In genomic region chr17:86254978-86255377, GRCm38 (mm10) we compare ENCODE assay signal across 12 mouse cellular contexts.
A peak's percentile ranks its signal among the peaks of the same experiment; 100 is the strongest.
DNase-seq lines count a peak whose midpoint lies in the region; ATAC-seq and TF ChIP-seq lines count a peak whose summit lies in the region.
"Had no signal": no experiment of that assay in that cellular context is flagged by ENCODE, and none has a peak within 500 bp of the region (broad histone marks: within the 10 kb centered on the region; RNA-seq: fewer than 3 reads in every experiment).

No protein-coding gene starts in this region.

- H3K79me2 ChIP-seq in heart, adult 2 months (replicated peaks; ENCODE audit: control insufficient read depth, insufficient read depth, low read length): peaks cover 5% of the 10 kb centered on the region; the same call in 1 of the 2 replicates
- peaks cover 11% of the 10 kb centered on the region; the same call in 1 of the 2 replicates for H3K79me2 ChIP-seq in liver, adult 2 months (ENCODE audit: control insufficient read depth, insufficient read depth, low read length)
- H3K79me2 ChIP-seq in CH12.LX (replicated peaks; ENCODE audit: control insufficient read depth, extremely low read depth, insufficient read depth, poor library complexity, severe bottlenecking): 0 out of 2 replicates have a peak, but pooled peaks cover 2% of the 10 kb centered on the region

- dilution Hi-C loops in CH12.LX (cut with MboI; ENCODE audit: extremely low pct_ligation_motif_present, extremely low pct_unique_long_range_greater_than_20kb, low sequenced_read_pairs): no loop called here

- WGBS in heart, adult 2 months: over 99% methylated on average over 6 of the region's 6 CpGs
- 93% methylated on average over 6 of the region's 6 CpGs for WGBS in heart, embryonic 10.5 days
- 98% methylated on average over 6 of the region's 6 CpGs for WGBS in liver, adult 2 months
- 90% methylated on average over 6 of the region's 6 CpGs for WGBS in liver, embryonic 11.5 days
- WGBS in neural tube, embryonic 15.5 days: 95% methylated on average over 6 of the region's 6 CpGs

- ATAC-seq in liver, embryonic 11.5 days (replicated peaks; ENCODE audit: low FRiP score): no peak
- ATAC-seq in neural tube, embryonic 15.5 days (ENCODE audit: low FRiP score): no peak

- in situ Hi-C loops in CH12.LX (cut with MboI; ENCODE audit: low pct_ligation_motif_present, low pct_unique_long_range_greater_than_20kb, low sequenced_read_pairs): no loop called here

- no peaks in the 10 kb centered on the region for H3K9me3 ChIP-seq in heart, embryonic 10.5 days
- H3K9me3 ChIP-seq in liver, embryonic 11.5 days (ENCODE audit: control insufficient read depth, low read length): 0 out of 2 replicates have a peak, but pooled peaks cover 5% of the 10 kb centered on the region
- H3K9me3 ChIP-seq in CH12.LX (replicated peaks; ENCODE audit: low read length): peaks cover 16% of the 10 kb centered on the region
- no peaks in the 10 kb centered on the region for H3K9me3 ChIP-seq in neural tube, embryonic 15.5 days (replicated peaks)
- H3K9me3 ChIP-seq: embryonic facial prominence, embryonic 12.5 days; limb, embryonic 15.5 days had no signal

- no peak for TF ChIP-seq POLR2A in heart, adult 2 months (IDR thresholded peaks at IDR 0.05; ENCODE audit: insufficient read depth, low read depth, low read length)
- TF ChIP-seq POLR2A in liver, adult 2 months (IDR thresholded peaks at IDR 0.05; ENCODE audit: extremely low read depth, insufficient read depth, low read length): no peak
- TF ChIP-seq POLR2A in CH12.LX (IDR thresholded peaks at IDR 0.05; ENCODE audit: low read depth, low read length): no peak

- DNase-seq in heart, adult 2 months: no peak
- DNase-seq in heart, embryonic 10.5 days (ENCODE audit: low spot score): no peak
- no peak for DNase-seq in liver, adult 2 months (ENCODE audit: extremely low read depth, low read depth, low spot score)
- no peak for DNase-seq in liver, embryonic 11.5 days (ENCODE audit: low spot score)
- DNase-seq in CH12.LX (ENCODE audit: extremely low read depth): no peak
- peak; percentile 23 for DNase-seq in R1 (ENCODE audit: low read depth, low spot score)
- DNase-seq: thymus, adult 2 months had no signal

- no peak overlapping the region for H3K27ac ChIP-seq in heart, adult 2 months
- no peak overlapping the region for H3K27ac ChIP-seq in heart, embryonic 10.5 days
- no peak overlapping the region for H3K27ac ChIP-seq in liver, adult 2 months (replicated peaks; ENCODE audit: insufficient read depth, low read depth, low read length)
- H3K27ac ChIP-seq in liver, embryonic 11.5 days (ENCODE audit: low read depth, low read length): no peak overlapping the region
- H3K27ac ChIP-seq in CH12.LX (ENCODE audit: insufficient read depth, low read depth): no peak overlapping the region
- H3K27ac ChIP-seq in neural tube, embryonic 15.5 days (replicated peaks): no peak overlapping the region; the same call in 1 of the 2 replicates
- H3K27ac ChIP-seq: embryonic facial prominence, embryonic 12.5 days; limb, embryonic 15.5 days; midbrain, embryonic 10.5 days had no signal

- no peak for TF ChIP-seq EP300 in heart, adult 2 months (IDR thresholded peaks at IDR 0.05; ENCODE audit: insufficient read depth, low read depth, low read length)
- no peak for TF ChIP-seq EP300 in CH12.LX (IDR thresholded peaks at IDR 0.05; ENCODE audit: low read length)

- TF ChIP-seq RAD21 in CH12.LX (IDR thresholded peaks at IDR 0.05; ENCODE audit: low read depth, low read length): no peak; the same call in none of the 2 replicates

- H3K36me3 ChIP-seq in heart, adult 2 months (ENCODE audit: control insufficient read depth, insufficient read depth, low read length): no peaks in the 10 kb centered on the region
- H3K36me3 ChIP-seq in heart, embryonic 10.5 days: no peaks in the 10 kb centered on the region
- H3K36me3 ChIP-seq in liver, adult 2 months (ENCODE audit: control insufficient read depth, insufficient read depth, low read length): no peaks in the 10 kb centered on the region
- no peaks in the 10 kb centered on the region for H3K36me3 ChIP-seq in liver, embryonic 11.5 days (ENCODE audit: control insufficient read depth, insufficient read depth, low read length)
- H3K36me3 ChIP-seq in CH12.LX (replicated peaks in 1 of 2; ENCODE audit: control insufficient read depth in 1 of 2, insufficient read depth in 1 of 2, low read length in 1 of 2): peaks cover 0 to 53% of the 10 kb centered on the region in 2 experiments
- no peaks in the 10 kb centered on the region for H3K36me3 ChIP-seq in neural tube, embryonic 15.5 days
- H3K36me3 ChIP-seq: embryonic facial prominence, embryonic 12.5 days; limb, embryonic 15.5 days had no signal

- H3K9ac ChIP-seq in heart, adult 2 months (ENCODE audit: low read depth, low read length): no peak overlapping the region
- H3K9ac ChIP-seq in liver, adult 2 months (ENCODE audit: low read depth, low read length): no peak overlapping the region
- no peak overlapping the region for H3K9ac ChIP-seq in liver, embryonic 11.5 days (ENCODE audit: low read depth, low read length)
- no peak overlapping the region for H3K9ac ChIP-seq in CH12.LX (ENCODE audit: insufficient read depth, low read depth)
- H3K9ac ChIP-seq in neural tube, embryonic 15.5 days (replicated peaks): no peak overlapping the region
- H3K9ac ChIP-seq: embryonic facial prominence, embryonic 12.5 days; hindbrain, embryonic 14.5 days; limb, embryonic 15.5 days had no signal

- no peak overlapping the region for H3K4me3 ChIP-seq in heart, adult 2 months
- H3K4me3 ChIP-seq in heart, embryonic 10.5 days: no peak overlapping the region
- H3K4me3 ChIP-seq in liver, adult 2 months (ENCODE audit: insufficient read depth, low read depth, low read length): no peak overlapping the region
- no peak overlapping the region for H3K4me3 ChIP-seq in liver, embryonic 11.5 days (ENCODE audit: low read depth, low read length)
- no peak overlapping the region for H3K4me3 ChIP-seq in CH12.LX (replicated peaks in 1 of 3; ENCODE audit: low read depth in 2 of 3, low read length in 2 of 3, poor library complexity in 1 of 3)
- no peak overlapping the region for H3K4me3 ChIP-seq in neural tube, embryonic 15.5 days (replicated peaks)
- H3K4me3 ChIP-seq: embryonic facial prominence, embryonic 12.5 days; limb, embryonic 15.5 days; midbrain, embryonic 10.5 days had no signal

- no peaks in the 10 kb centered on the region for H3K27me3 ChIP-seq in heart, adult 2 months (ENCODE audit: control insufficient read depth, insufficient read depth, low read length)
- no peaks in the 10 kb centered on the region for H3K27me3 ChIP-seq in heart, embryonic 10.5 days (ENCODE audit: insufficient read depth, poor library complexity, severe bottlenecking)
- no peaks in the 10 kb centered on the region for H3K27me3 ChIP-seq in liver, adult 2 months (ENCODE audit: control insufficient read depth, insufficient read depth, low read length)
- no peaks in the 10 kb centered on the region for H3K27me3 ChIP-seq in liver, embryonic 11.5 days (replicated peaks; ENCODE audit: control insufficient read depth, insufficient read depth, low read length)
- H3K27me3 ChIP-seq in CH12.LX (replicated peaks): no peaks in the 10 kb centered on the region
- H3K27me3 ChIP-seq in neural tube, embryonic 15.5 days (replicated peaks): no peaks in the 10 kb centered on the region
- H3K27me3 ChIP-seq: embryonic facial prominence, embryonic 12.5 days; limb, embryonic 15.5 days had no signal

- H3K4me1 ChIP-seq in heart, adult 2 months (ENCODE audit: control insufficient read depth, insufficient read depth, low read length): peaks cover 5% of the 10 kb centered on the region
- H3K4me1 ChIP-seq in heart, embryonic 10.5 days: peaks cover 59% of the 10 kb centered on the region
- H3K4me1 ChIP-seq in liver, adult 2 months (ENCODE audit: control insufficient read depth, insufficient read depth, low read length): no peaks in the 10 kb centered on the region
- peaks cover 4% of the 10 kb centered on the region for H3K4me1 ChIP-seq in liver, embryonic 11.5 days (replicated peaks; ENCODE audit: control insufficient read depth, insufficient read depth, low read length)
- peaks cover 7 to 32% of the 10 kb centered on the region in 2 experiments for H3K4me1 ChIP-seq in CH12.LX (ENCODE audit: control insufficient read depth in 1 of 2, insufficient read depth in 2 of 2)
- peaks cover 31% of the 10 kb centered on the region for H3K4me1 ChIP-seq in neural tube, embryonic 15.5 days
- H3K4me1 ChIP-seq: midbrain, embryonic 10.5 days had no signal

- H3K4me2 ChIP-seq in liver, embryonic 11.5 days: no peak overlapping the region
- H3K4me2 ChIP-seq in CH12.LX (ENCODE audit: insufficient read depth, low read depth, poor library complexity, severe bottlenecking): no peak overlapping the region
- H3K4me2 ChIP-seq in neural tube, embryonic 15.5 days: no peak overlapping the region
- H3K4me2 ChIP-seq: embryonic facial prominence, embryonic 12.5 days; hindbrain, embryonic 14.5 days; limb, embryonic 15.5 days had no signal

- TF ChIP-seq CTCF in heart, adult 2 months (IDR thresholded peaks at IDR 0.05): peak; percentile 58
- TF ChIP-seq CTCF in liver, adult 2 months (IDR thresholded peaks at IDR 0.05; ENCODE audit: low read depth, low read length): peak; percentile 33; the same call in 1 of the 2 replicates
- TF ChIP-seq CTCF in CH12.LX (conservative IDR thresholded peaks at IDR 0.05 in 1 of 2, IDR thresholded peaks at IDR 0.05 in 1 of 2; ENCODE audit: low read depth in 2 of 2, low read length in 2 of 2): peak; percentile 19 to 42; a peak in 1 of 4 replicates

- intact Hi-C loops in heart, adult 2 months (cut with DNase I): no loop called here

TF ChIP-seq in CH12.LX, 34 proteins besides CTCF, POLR2A, EP300 and RAD21:
- TF ChIP-seq KAT2A (IDR thresholded peaks at IDR 0.05; ENCODE audit: insufficient replicate concordance, low read length): no peak
- peak; percentile 25 for TF ChIP-seq SMC3 (IDR thresholded peaks at IDR 0.05; ENCODE audit: low read depth, low read length)
